Mouse (Mus musculus) stomach, embryonic 15.5 days (tissue): ENCODE data around the gene Dglucy. TPM values are rescaled to one million over a fixed set of nuclear protein-coding genes. Genes with fewer than 3 reads are reported as not detected.

Source experiments
- ATAC-seq: fragments of 200-750 bp; cut with Nextera tagmentation; 2 replicates; pipeline ENCODE4 v1.8.0; 2017; ENCODE audit warnings: low read depth, moderate number of reproducible peaks, moderate TSS enrichment; ENCODE audit not compliant: insufficient read depth, low FRiP score
- H3K27ac ChIP-seq: fragments of 300-500 bp; sonication (generic); 2 replicates; pipeline ENCODE4 v1.5.1; 2015; ENCODE audit warnings: mild to moderate bottlenecking, inconsistent platforms
- H3K27me3 ChIP-seq: fragments of 300-500 bp; sonication (generic); replicated peaks from 2 replicates; pipeline ENCODE4 v1.6.1; 2015; ENCODE audit warnings: inconsistent platforms
- H3K36me3 ChIP-seq: fragments of 300-500 bp; sonication (generic); 2 replicates; pipeline ENCODE4 v1.6.1; 2015; ENCODE audit warnings: inconsistent platforms
- H3K4me1 ChIP-seq: fragments of 300-500 bp; sonication (generic); 2 replicates; pipeline ENCODE4 v1.6.1; 2015; ENCODE audit warnings: inconsistent platforms
- H3K4me2 ChIP-seq: fragments of 300-500 bp; sonication (generic); 2 replicates; pipeline ENCODE4 v1.6.1; 2015; ENCODE audit warnings: mild to moderate bottlenecking, inconsistent platforms
- H3K4me3 ChIP-seq: fragments of 300-500 bp; sonication (generic); replicated peaks from 2 replicates; pipeline ENCODE4 v1.5.1; 2015; ENCODE audit warnings: inconsistent platforms
- H3K9ac ChIP-seq: fragments of 300-500 bp; sonication (generic); 2 replicates; pipeline ENCODE4 v1.6.1; 2015; ENCODE audit warnings: inconsistent platforms
- H3K9me3 ChIP-seq: fragments of 300-500 bp; sonication (generic); 2 replicates; pipeline ENCODE4 v1.6.1; 2016; ENCODE audit warnings: inconsistent platforms
- WGBS: fragments of 180-500 bp; shearing (Covaris S2); methylation state at CpG from one replicate; pipeline ENCODE4 v1.1.7; 2015; 5-methylcytosine and 5-hydroxymethylcytosine counted together
- polyA plus RNA-seq: library from polyadenylated mRNA; unstranded; fragments of >200 nt; fragmentation: Nextera tagmentation; extraction: Ambion mirVana; gene quantifications from 2 replicates; pipeline ENCODE4 v1.2.1, GENCODE M21; 2015

Gene Dglucy
- polyA plus RNA-seq: 4.1 and 5.0 TPM in 2 replicates

DNA sequence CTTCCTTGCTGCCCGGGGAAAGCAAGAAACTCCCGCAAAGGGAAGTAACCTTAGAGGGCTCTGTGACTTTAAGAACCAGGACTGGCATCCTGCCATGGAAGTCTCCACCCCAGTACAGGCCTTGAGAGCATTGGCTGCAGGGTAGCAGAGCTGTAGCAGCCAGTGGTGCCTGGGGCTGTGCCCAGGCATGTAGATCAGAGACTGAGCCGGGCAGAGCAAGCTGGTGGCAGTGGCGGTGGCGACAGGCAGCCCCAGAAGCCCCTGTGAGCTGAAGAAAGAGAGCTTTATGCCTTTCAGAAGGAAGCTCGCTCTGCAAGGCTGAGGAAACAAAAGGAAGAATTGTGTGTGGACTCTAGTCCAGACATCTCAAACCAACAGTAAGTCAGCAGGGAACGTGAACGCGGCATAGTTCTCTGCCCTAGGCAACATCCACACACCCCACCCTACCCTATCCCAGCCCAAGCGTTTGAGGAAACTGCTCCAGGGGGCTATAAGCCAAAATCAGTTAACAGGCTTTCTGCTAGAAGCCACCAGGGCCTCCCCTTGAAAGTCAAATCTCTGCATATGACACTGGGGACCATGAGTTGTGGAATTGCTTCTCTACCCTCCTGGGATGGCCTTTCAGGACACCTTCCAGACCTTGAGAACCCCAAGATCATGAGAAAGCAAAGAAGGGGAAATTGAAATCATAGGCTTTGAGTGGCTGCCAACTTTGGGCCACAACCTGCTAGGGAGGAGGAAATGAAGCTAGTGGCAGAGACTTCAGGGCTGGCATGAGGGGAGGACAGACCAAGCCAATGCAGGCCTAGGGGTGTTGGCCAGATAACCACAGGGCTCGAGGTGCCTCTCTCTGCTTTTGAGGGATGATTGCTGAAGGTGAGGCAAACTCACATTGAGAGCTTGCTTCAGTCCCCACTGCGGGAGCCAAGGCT, at the start of gene Dglucy:
TSS of gene Dglucy (plus strand) at position 124 of the 932 bp plus-strand sequence.
- H3K4me2 ChIP-seq: peak within 1 kb of the TSS; percentile 48
- ATAC-seq: peak; percentile 91
- peaks cover 11% of the 10 kb centered on the region for H3K4me1 ChIP-seq
- no peaks in the 10 kb centered on the region for H3K9me3 ChIP-seq
- H3K27ac ChIP-seq: peak within 1 kb of the TSS; percentile 72
- H3K36me3 ChIP-seq: no peaks in the 10 kb centered on the region
- H3K27me3 ChIP-seq: no peaks in the 10 kb centered on the region
- peak within 1 kb of the TSS; percentile 32; the same call in 1 of the 2 replicates for H3K9ac ChIP-seq
- 36% methylated on average over 12 of the region's 12 CpGs for WGBS
- peak within 1 kb of the TSS; percentile 36 for H3K4me3 ChIP-seq

- 71% methylated on average over 5 of the region's 5 CpGs for WGBS
- H3K9ac ChIP-seq: no peak overlapping the region
- no peaks in the 10 kb centered on the region for H3K9me3 ChIP-seq
These were observed 43.7 kb upstream of the Dglucy start for GRCm38 (mm10) chr12:100735156-100735555.

DNA sequence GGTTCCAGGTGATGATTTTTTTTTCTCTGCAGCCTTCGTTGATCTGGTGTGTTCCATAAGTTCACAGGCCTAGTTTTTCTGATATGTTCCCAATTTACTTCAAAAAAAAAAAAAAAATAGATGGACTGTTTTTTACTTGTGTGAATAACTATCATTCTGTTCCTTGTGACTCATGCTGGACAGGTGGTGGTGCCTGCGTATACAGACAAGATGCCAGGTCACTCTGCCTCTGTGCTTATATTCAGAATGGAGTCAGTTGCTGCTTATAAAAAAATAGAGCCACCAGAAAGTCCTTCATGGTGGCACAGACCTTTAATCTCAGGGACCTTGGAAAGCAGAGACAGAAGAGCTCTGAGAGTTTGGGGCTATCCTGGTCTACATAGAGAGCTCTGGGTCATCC, 43.3 kb upstream of the Dglucy start:
- 89% methylated on average over 2 of the region's 2 CpGs for WGBS
- Histone ChIP-seq H3K36me3 (no peaks in the 10 kb centered on the region), H3K27ac (no peak overlapping the region), H3K9me3 (no peaks in the 10 kb centered on the region), H3K4me1 (no peaks in the 10 kb centered on the region), H3K9ac (no peak overlapping the region), H3K4me2 (no peak overlapping the region), H3K4me3 (no peak overlapping the region), H3K27me3 (no peaks in the 10 kb centered on the region)
- ATAC-seq: no peak

More at GRCm38 (mm10) chr12:100735156-100735555, 43.7 kb upstream of the Dglucy start:
- no peaks in the 10 kb centered on the region for H3K27me3 ChIP-seq
- H3K4me2 ChIP-seq: no peak overlapping the region
- H3K4me1 ChIP-seq: no peaks in the 10 kb centered on the region
- H3K36me3 ChIP-seq: no peaks in the 10 kb centered on the region
- no peak overlapping the region for H3K4me3 ChIP-seq
- no peak for ATAC-seq
- no peak overlapping the region for H3K27ac ChIP-seq

DNA sequence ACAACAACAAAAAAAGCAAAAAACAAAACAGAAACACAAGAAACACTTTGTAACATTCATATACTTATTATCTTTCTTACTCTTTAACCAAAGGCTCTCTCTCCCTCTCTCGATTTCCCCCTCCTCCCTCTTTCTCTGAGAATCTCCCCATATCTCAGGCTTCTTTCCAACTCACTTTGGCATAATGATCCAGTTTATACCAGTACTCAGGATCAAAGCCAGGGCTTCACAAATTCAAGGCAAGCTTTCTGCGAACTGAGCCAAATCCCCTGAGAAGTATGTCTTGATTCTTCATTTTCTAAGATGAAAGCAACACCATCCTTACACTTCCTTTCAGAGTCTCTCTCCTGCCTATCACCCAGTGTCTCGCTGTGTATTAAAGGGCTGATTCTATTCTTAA, 40.4 kb upstream of the Dglucy start:
- 67% methylated on average over 3 of the region's 3 CpGs for WGBS
- H3K4me2 ChIP-seq: no peak overlapping the region

DNA sequence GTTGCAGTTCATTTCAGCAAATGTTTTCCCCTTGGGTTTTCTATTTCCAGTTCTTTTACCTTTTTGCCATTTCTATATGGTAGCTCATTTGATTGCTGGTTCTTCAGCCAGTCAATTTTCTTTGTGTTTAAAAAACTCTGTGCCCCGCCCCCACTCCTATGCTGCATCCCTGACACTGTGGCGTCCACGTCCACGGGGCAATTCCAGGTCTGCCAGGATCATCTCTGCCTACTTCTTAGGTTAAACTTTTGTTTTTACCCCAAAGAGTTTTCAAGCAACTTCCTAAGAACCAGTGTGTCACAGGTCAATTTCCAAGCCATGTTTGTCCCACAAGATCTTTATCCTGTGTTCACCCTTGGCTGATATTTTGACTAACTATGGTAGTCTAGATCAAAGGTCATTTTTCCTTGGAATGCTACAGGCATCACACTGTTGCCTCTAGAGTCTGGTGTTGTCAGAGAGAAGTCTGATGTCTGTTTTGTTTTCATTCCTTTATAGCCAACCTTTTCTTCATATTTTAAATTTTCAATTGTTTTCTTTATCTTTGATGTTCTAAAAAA, 39.8 kb upstream of the Dglucy start:
- 82% methylated on average over 4 of the region's 4 CpGs for WGBS
- Histone ChIP-seq H3K27me3 (no peaks in the 10 kb centered on the region), H3K4me2 (no peak overlapping the region), H3K27ac (no peak overlapping the region), H3K4me3 (no peak overlapping the region), H3K9me3 (no peaks in the 10 kb centered on the region), H3K9ac (no peak overlapping the region), H3K4me1 (no peaks in the 10 kb centered on the region), H3K36me3 (no peaks in the 10 kb centered on the region)
- ATAC-seq: no peak

More for the DNA sequence above, 40.4 kb upstream of the Dglucy start:
- no peaks in the 10 kb centered on the region for H3K36me3 ChIP-seq
- ATAC-seq: no peak
- H3K9ac ChIP-seq: no peak overlapping the region
- H3K27ac ChIP-seq: no peak overlapping the region
- H3K4me1 ChIP-seq: no peaks in the 10 kb centered on the region
- H3K4me3 ChIP-seq: no peak overlapping the region
- H3K27me3 ChIP-seq: no peaks in the 10 kb centered on the region
- no peaks in the 10 kb centered on the region for H3K9me3 ChIP-seq

DNA sequence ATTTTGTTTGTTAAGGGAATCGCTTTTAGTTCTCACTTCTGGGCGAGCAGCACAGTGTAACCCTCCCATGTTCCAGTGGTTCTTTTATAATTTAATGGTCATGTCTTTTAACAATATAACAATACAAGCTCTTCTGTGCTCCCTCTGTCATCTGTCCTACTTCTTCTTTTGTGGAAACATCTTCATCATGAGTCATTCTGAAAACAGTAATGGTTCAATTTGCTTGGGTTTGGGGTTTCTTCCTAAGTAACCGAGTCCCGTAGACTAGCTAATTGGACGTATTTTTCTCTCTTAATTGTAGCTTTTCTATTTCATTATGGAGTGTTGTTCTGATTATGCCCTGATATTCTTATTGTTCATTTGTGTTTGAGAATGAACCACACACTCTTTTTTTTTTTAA, 38.5 kb upstream of the Dglucy start:
- Histone ChIP-seq H3K27me3 (no peaks in the 10 kb centered on the region), H3K36me3 (no peaks in the 10 kb centered on the region), H3K9ac (no peak overlapping the region), H3K4me2 (no peak overlapping the region), H3K27ac (no peak overlapping the region), H3K4me1 (no peaks in the 10 kb centered on the region), H3K9me3 (no peaks in the 10 kb centered on the region), H3K4me3 (no peak overlapping the region)
- no peak for ATAC-seq
- WGBS: 86% methylated on average over 5 of the region's 5 CpGs

DNA sequence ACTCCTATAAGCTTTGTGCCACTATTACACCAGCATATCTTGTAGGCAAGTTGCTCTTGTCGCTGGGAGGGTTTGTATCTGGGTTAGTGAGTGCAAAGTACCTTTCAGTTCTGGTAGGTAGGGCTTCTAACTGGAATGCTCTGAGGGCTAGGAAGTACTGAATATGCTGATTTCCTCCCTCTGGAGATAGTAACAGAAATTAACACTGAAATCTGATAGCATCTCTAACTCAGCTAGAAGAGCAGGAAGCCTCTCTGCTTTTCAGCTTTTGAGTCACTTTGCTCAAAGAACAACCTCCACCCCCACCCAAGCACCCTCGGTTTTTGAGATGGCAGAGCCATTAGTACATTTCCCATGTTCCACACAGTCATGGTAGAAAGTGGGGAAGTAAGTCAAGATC, 36.4 kb upstream of the Dglucy start:
- no peak overlapping the region for H3K9ac ChIP-seq
- H3K4me1 ChIP-seq: no peaks in the 10 kb centered on the region
- no peaks in the 10 kb centered on the region for H3K36me3 ChIP-seq
- H3K9me3 ChIP-seq: no peaks in the 10 kb centered on the region
- 65% methylated on average over 2 of the region's 2 CpGs for WGBS
- no peak overlapping the region for H3K4me2 ChIP-seq
- H3K4me3 ChIP-seq: no peak overlapping the region
- ATAC-seq: no peak
- no peak overlapping the region for H3K27ac ChIP-seq
- no peaks in the 10 kb centered on the region for H3K27me3 ChIP-seq

GRCm38 (mm10) chr12:100752977-100753376, 25.9 kb upstream of the Dglucy start:
- ATAC-seq: no peak
- H3K4me2 ChIP-seq: no peak overlapping the region
- H3K4me1 ChIP-seq: no peaks in the 10 kb centered on the region
- WGBS: 52% methylated on average over 1 of the region's 1 CpGs
- no peak overlapping the region for H3K4me3 ChIP-seq
- no peaks in the 10 kb centered on the region for H3K36me3 ChIP-seq
- H3K27ac ChIP-seq: no peak overlapping the region
- no peaks in the 10 kb centered on the region for H3K9me3 ChIP-seq
- H3K9ac ChIP-seq: no peak overlapping the region
- H3K27me3 ChIP-seq: no peaks in the 10 kb centered on the region

DNA sequence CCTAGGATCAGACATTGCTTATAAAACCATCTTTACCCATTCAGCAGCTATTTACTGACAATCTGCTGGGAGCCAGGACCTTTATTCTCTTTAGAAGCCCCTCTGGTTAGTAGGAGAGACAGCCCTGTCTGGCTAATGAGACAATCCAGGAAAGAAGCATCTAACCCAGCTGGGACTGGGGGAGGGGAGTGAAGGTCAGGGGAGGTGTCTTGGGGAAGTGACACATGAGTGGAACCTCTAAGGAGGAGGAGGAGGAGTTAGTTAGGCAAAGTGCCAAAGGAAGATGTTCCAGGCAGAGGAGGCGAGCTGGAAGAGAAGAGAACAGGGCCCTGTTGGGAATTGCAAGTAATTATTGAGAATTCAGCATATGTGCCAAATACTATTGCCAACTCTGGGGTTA, 25.1 kb upstream of the Dglucy start:
- no peak overlapping the region for H3K4me2 ChIP-seq
- no peak overlapping the region for H3K4me3 ChIP-seq
- H3K9me3 ChIP-seq: no peaks in the 10 kb centered on the region
- ATAC-seq: no peak
- no peaks in the 10 kb centered on the region for H3K27me3 ChIP-seq
- H3K27ac ChIP-seq: no peak overlapping the region
- H3K4me1 ChIP-seq: no peaks in the 10 kb centered on the region
- H3K36me3 ChIP-seq: no peaks in the 10 kb centered on the region
- WGBS: 71% methylated on average over 1 of the region's 1 CpGs
- H3K9ac ChIP-seq: no peak overlapping the region

DNA sequence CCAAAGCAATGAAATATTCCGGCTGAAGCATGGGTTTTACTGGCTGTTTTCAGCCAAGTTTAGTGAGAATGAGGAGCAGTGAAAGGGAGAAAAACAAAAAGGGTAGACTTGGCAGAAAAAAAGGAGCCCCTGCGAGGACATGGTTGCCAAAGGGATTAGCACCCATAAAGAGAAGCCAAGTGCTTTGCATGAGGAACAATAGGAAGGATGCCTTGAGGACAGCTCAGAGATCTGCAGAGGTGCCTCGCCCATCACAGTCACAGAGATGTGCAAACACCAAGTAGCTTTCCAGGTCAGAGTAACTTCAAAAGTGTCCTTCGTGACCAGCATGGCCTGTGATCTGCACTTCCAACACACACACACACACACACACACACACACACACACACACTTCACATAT, 21.4 kb upstream of the Dglucy start:
- ATAC-seq: no peak
- H3K4me1 ChIP-seq: no peaks in the 10 kb centered on the region
- H3K4me3 ChIP-seq: no peak overlapping the region
- no peaks in the 10 kb centered on the region for H3K27me3 ChIP-seq
- no peak overlapping the region for H3K9ac ChIP-seq
- 51% methylated on average over 4 of the region's 4 CpGs for WGBS
- H3K36me3 ChIP-seq: no peaks in the 10 kb centered on the region
- H3K4me2 ChIP-seq: no peak overlapping the region
- no peaks in the 10 kb centered on the region for H3K9me3 ChIP-seq
- H3K27ac ChIP-seq: no peak overlapping the region

DNA sequence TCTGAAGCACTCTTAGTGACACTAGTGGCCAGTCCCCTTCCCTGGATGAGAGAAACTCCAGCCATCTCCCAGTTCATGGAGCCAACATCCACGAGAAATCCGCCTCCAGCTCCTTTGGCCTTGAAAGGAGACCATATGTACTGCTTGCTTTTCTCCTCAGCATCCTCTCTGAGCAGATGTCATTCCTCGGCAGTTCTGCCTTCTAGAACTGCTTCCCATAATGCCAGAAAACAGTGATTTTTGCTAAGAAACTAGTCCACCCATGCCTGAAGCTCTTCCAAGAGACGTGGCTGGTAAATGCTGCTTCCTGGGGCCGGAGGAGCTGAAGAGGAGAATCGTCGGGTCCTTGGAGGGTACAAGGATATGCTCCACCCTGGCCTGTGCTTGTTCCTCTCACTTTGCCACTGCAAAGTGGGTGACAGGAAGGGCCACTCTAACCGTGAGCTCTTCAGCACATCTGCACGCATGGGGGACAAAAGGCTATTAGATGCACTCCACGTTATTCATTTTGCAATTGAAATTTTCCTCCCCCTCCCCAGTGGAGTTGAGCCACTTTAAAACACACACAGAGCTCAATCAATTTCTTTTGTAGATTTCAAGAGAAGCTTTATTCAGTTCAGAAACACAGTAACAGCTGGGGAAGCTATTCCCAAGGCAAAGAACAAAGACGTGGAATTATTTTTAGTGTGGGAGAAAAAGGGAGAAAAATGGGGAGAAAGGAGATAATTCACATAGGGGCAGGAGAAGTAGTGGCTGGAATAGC, 16.0 kb upstream of the Dglucy start:
- Histone ChIP-seq H3K4me2 (no peak overlapping the region), H3K27ac (no peak overlapping the region), H3K36me3 (no peaks in the 10 kb centered on the region), H3K9ac (no peak overlapping the region), H3K4me3 (no peak overlapping the region), H3K27me3 (no peaks in the 10 kb centered on the region), H3K9me3 (no peaks in the 10 kb centered on the region), H3K4me1 (no peaks in the 10 kb centered on the region)
- ATAC-seq: no peak
- WGBS: 62% methylated on average over 11 of the region's 11 CpGs
